ENCODE assay signal across 10 mouse cellular contexts in the genomic region with DNA sequence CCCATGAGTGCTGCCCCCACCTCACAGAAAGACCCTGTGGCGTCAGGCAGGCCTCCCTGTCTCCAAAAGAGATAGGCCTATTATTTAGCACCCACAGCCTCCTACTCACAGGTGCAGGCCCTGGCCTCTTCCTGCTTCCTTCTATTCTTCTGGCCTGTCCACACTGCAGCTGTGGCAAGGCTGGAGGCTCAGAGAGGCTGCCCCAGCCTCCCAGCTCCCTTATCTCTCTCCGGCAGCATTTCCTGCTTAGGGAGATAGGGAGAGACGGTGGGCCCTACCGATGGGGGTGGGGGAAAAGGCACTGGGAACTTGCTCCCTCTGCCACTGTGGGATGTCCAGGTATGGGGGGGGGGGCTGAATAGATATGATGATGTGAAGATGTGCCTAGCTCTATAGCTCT. TPM values are rescaled to one million over a fixed set of nuclear protein-coding genes. Genes with fewer than 3 reads are reported as not detected.
DNase-seq lines count a peak whose midpoint lies in the region; ATAC-seq and TF ChIP-seq lines count a peak whose summit lies in the region.
"Had no signal": no experiment of that assay in that cellular context is flagged by ENCODE, and none has a peak within 500 bp of the region (broad histone marks: within the 10 kb centered on the region; RNA-seq: fewer than 3 reads in every experiment).

No protein-coding gene starts in this region.

- no peak for ATAC-seq in forebrain, postnatal 0 days
- peak; percentile 58; the same call in 1 of the 2 replicates for ATAC-seq in midbrain, embryonic 11.5 days (ENCODE audit: low FRiP score)
- ATAC-seq in midbrain, embryonic 14.5 days (ENCODE audit: low FRiP score, low TSS enrichment) = no peak
- ATAC-seq in liver, embryonic 13.5 days (ENCODE audit: low read depth) = peak; percentile 97
- ATAC-seq in stomach, embryonic 15.5 days (ENCODE audit: insufficient read depth, low FRiP score, low read depth) = peak; percentile 83
- ATAC-seq in forebrain, embryonic 13.5 days = no peak
- ATAC-seq in monocyte, adult 5-6 weeks (replicated peaks; ENCODE audit: insufficient number of reproducible peaks, low FRiP score, low TSS enrichment, poor library complexity, severe bottlenecking) = no peak
- ATAC-seq: forebrain, embryonic 15.5 days had no signal

- H3K9ac ChIP-seq in forebrain, postnatal 0 days = no peak overlapping the region
- H3K9ac ChIP-seq in midbrain, embryonic 11.5 days (ENCODE audit: low read length) = no peak overlapping the region
- H3K9ac ChIP-seq in midbrain, embryonic 14.5 days (replicated peaks; ENCODE audit: low read length) = no peak overlapping the region
- H3K9ac ChIP-seq in liver, embryonic 13.5 days = peak overlapping the region; percentile 80
- no peak overlapping the region for H3K9ac ChIP-seq in stomach, embryonic 15.5 days
- H3K9ac ChIP-seq in forebrain, embryonic 13.5 days = no peak overlapping the region
- H3K9ac ChIP-seq: forebrain, embryonic 15.5 days had no signal

- no peaks in the 10 kb centered on the region for H3K9me3 ChIP-seq in forebrain, embryonic 10.5 days
- H3K9me3 ChIP-seq in forebrain, postnatal 0 days (ENCODE audit: low read length) = no peaks in the 10 kb centered on the region
- no peaks in the 10 kb centered on the region for H3K9me3 ChIP-seq in midbrain, embryonic 11.5 days (ENCODE audit: control insufficient read depth, low read length)
- no peaks in the 10 kb centered on the region for H3K9me3 ChIP-seq in midbrain, embryonic 14.5 days (ENCODE audit: control insufficient read depth, low read length)
- H3K9me3 ChIP-seq in liver, embryonic 13.5 days (replicated peaks) = no peaks in the 10 kb centered on the region
- H3K9me3 ChIP-seq in stomach, embryonic 15.5 days = no peaks in the 10 kb centered on the region
- H3K9me3 ChIP-seq in forebrain, embryonic 13.5 days (replicated peaks) = no peaks in the 10 kb centered on the region
- H3K9me3 ChIP-seq: forebrain, embryonic 15.5 days had no signal

- TF ChIP-seq CTCF in forebrain, postnatal 0 days (IDR thresholded peaks at IDR 0.05; ENCODE audit: low read depth) = no peak

- H3K27ac ChIP-seq in forebrain, embryonic 10.5 days = peak overlapping the region; percentile 67
- H3K27ac ChIP-seq in forebrain, postnatal 0 days (ENCODE audit: low read depth, low read length) = no peak overlapping the region
- H3K27ac ChIP-seq in midbrain, embryonic 11.5 days (ENCODE audit: low read depth, low read length) = no peak overlapping the region
- no peak overlapping the region for H3K27ac ChIP-seq in midbrain, embryonic 14.5 days (replicated peaks; ENCODE audit: low read depth, low read length)
- peak overlapping the region; percentile 93 for H3K27ac ChIP-seq in liver, embryonic 13.5 days
- peak overlapping the region; percentile 16; the same call in 1 of the 2 replicates for H3K27ac ChIP-seq in stomach, embryonic 15.5 days
- no peak overlapping the region for H3K27ac ChIP-seq in forebrain, embryonic 13.5 days
- H3K27ac ChIP-seq: forebrain, embryonic 15.5 days had no signal

- WGBS in forebrain, embryonic 10.5 days = 79% methylated on average over 4 of the region's 4 CpGs
- 91% methylated on average over 4 of the region's 4 CpGs for WGBS in forebrain, postnatal 0 days
- WGBS in midbrain, embryonic 11.5 days = 77% methylated on average over 4 of the region's 4 CpGs
- 77% methylated on average over 4 of the region's 4 CpGs for WGBS in midbrain, embryonic 14.5 days
- 3% methylated on average over 4 of the region's 4 CpGs for whole genome bisulfite sequencing in liver, embryonic 13.5 days (ENCODE audit: insufficient replicate concordance)
- WGBS in stomach, embryonic 15.5 days = 42% methylated on average over 4 of the region's 4 CpGs
- 90% methylated on average over 4 of the region's 4 CpGs for WGBS in forebrain, embryonic 13.5 days

- no peak for DNase-seq in forebrain, embryonic 10.5 days (ENCODE audit: extremely low spot score, low spot score)
- DNase-seq in forebrain, postnatal 0 days = no peak
- DNase-seq in midbrain, embryonic 11.5 days (ENCODE audit: low spot score, missing footprints) = no peak
- no peak for DNase-seq in midbrain, embryonic 14.5 days
- peak; percentile 88 for DNase-seq in liver, embryonic 13.5 days
- DNase-seq: cerebellum, adult 8-10 months had no signal

- H3K27me3 ChIP-seq in forebrain, embryonic 10.5 days (ENCODE audit: poor library complexity, severe bottlenecking) = peaks cover 3% of the 10 kb centered on the region
- H3K27me3 ChIP-seq in forebrain, postnatal 0 days (ENCODE audit: insufficient read depth, low read length) = no peaks in the 10 kb centered on the region
- H3K27me3 ChIP-seq in midbrain, embryonic 11.5 days (ENCODE audit: control insufficient read depth, insufficient read depth, low read length) = no peaks in the 10 kb centered on the region
- H3K27me3 ChIP-seq in midbrain, embryonic 14.5 days (ENCODE audit: control insufficient read depth, insufficient read depth, low read length) = no peaks in the 10 kb centered on the region
- no peaks in the 10 kb centered on the region for H3K27me3 ChIP-seq in liver, embryonic 13.5 days
- H3K27me3 ChIP-seq in stomach, embryonic 15.5 days (replicated peaks) = no peaks in the 10 kb centered on the region
- peaks cover 15% of the 10 kb centered on the region for H3K27me3 ChIP-seq in forebrain, embryonic 13.5 days
- H3K27me3 ChIP-seq: forebrain, embryonic 15.5 days had no signal

- no peaks in the 10 kb centered on the region for H3K36me3 ChIP-seq in forebrain, embryonic 10.5 days (replicated peaks)
- H3K36me3 ChIP-seq in forebrain, postnatal 0 days (ENCODE audit: insufficient read depth) = no peaks in the 10 kb centered on the region
- no peaks in the 10 kb centered on the region for H3K36me3 ChIP-seq in midbrain, embryonic 11.5 days (ENCODE audit: control insufficient read depth, insufficient read depth, low read length)
- no peaks in the 10 kb centered on the region for H3K36me3 ChIP-seq in midbrain, embryonic 14.5 days (ENCODE audit: control insufficient read depth, insufficient read depth, low read length)
- H3K36me3 ChIP-seq in liver, embryonic 13.5 days = no peaks in the 10 kb centered on the region
- no peaks in the 10 kb centered on the region for H3K36me3 ChIP-seq in stomach, embryonic 15.5 days
- H3K36me3 ChIP-seq in forebrain, embryonic 13.5 days (ENCODE audit: poor library complexity, severe bottlenecking) = no peaks in the 10 kb centered on the region
- H3K36me3 ChIP-seq: forebrain, embryonic 15.5 days had no signal

- H3K4me2 ChIP-seq in forebrain, postnatal 0 days (ENCODE audit: low read depth) = no peak overlapping the region
- H3K4me2 ChIP-seq in midbrain, embryonic 11.5 days = no peak overlapping the region
- no peak overlapping the region for H3K4me2 ChIP-seq in midbrain, embryonic 14.5 days (ENCODE audit: low read length)
- H3K4me2 ChIP-seq in liver, embryonic 13.5 days = peak overlapping the region; percentile 78
- H3K4me2 ChIP-seq in stomach, embryonic 15.5 days = no peak overlapping the region
- no peak overlapping the region for H3K4me2 ChIP-seq in forebrain, embryonic 13.5 days
- H3K4me2 ChIP-seq: forebrain, embryonic 15.5 days had no signal

- H3K4me3 ChIP-seq in forebrain, embryonic 10.5 days = no peak overlapping the region
- no peak overlapping the region for H3K4me3 ChIP-seq in forebrain, postnatal 0 days (ENCODE audit: low read depth, low read length)
- H3K4me3 ChIP-seq in midbrain, embryonic 11.5 days (ENCODE audit: low read depth, low read length) = no peak overlapping the region
- H3K4me3 ChIP-seq in midbrain, embryonic 14.5 days (replicated peaks; ENCODE audit: low read depth, low read length) = no peak overlapping the region
- peak overlapping the region; percentile 57 for H3K4me3 ChIP-seq in liver, embryonic 13.5 days (replicated peaks)
- no peak overlapping the region for H3K4me3 ChIP-seq in stomach, embryonic 15.5 days (replicated peaks)
- H3K4me3 ChIP-seq in forebrain, embryonic 13.5 days = no peak overlapping the region
- H3K4me3 ChIP-seq: forebrain, embryonic 15.5 days had no signal

- H3K4me1 ChIP-seq in forebrain, embryonic 10.5 days = peaks cover 37% of the 10 kb centered on the region
- no peaks in the 10 kb centered on the region for H3K4me1 ChIP-seq in forebrain, postnatal 0 days (ENCODE audit: insufficient read depth)
- no peaks in the 10 kb centered on the region for H3K4me1 ChIP-seq in midbrain, embryonic 11.5 days (ENCODE audit: control insufficient read depth, insufficient read depth, low read length)
- H3K4me1 ChIP-seq in midbrain, embryonic 14.5 days (ENCODE audit: control insufficient read depth, insufficient read depth, low read length) = no peaks in the 10 kb centered on the region
- peaks cover 87% of the 10 kb centered on the region for H3K4me1 ChIP-seq in liver, embryonic 13.5 days (replicated peaks)
- 0 out of 2 replicates have a peak, but pooled peaks cover 3% of the 10 kb centered on the region for H3K4me1 ChIP-seq in stomach, embryonic 15.5 days
- peaks cover 20% of the 10 kb centered on the region for H3K4me1 ChIP-seq in forebrain, embryonic 13.5 days

RNA-seq across cellular contexts. Expression of gene Tspan18, which starts 19.4 kb away (rescaled TPM):
- polyA plus RNA-seq in forebrain, embryonic 10.5 days (2016; fragmentation: Nextera tagmentation; extraction: Ambion mirVana) = 30.1 and 31.4 TPM in 2 replicates
- total RNA-seq in forebrain, postnatal 0 days (2014; rRNA removed) = 14.8 and 23.1 TPM in 2 replicates
- polyA plus RNA-seq in forebrain, postnatal 0 days (2015; fragmentation: Nextera tagmentation; extraction: Ambion mirVana) = 14.4 and 18.1 TPM in 2 replicates
- polyA plus RNA-seq in midbrain, embryonic 11.5 days (2014; fragmentation: Nextera tagmentation; extraction: Ambion mirVana) = 47.9 and 48.7 TPM in 2 replicates
- 21.2 and 27.8 TPM in 2 replicates for polyA plus RNA-seq in midbrain, embryonic 14.5 days (2014; fragmentation: Nextera tagmentation; extraction: Ambion mirVana)
- 3.7 and 3.9 TPM in 2 replicates for polyA plus RNA-seq in liver, embryonic 13.5 days (2015; fragmentation: Nextera tagmentation; extraction: Ambion mirVana)
- polyA plus RNA-seq in stomach, embryonic 15.5 days (2015; fragmentation: Nextera tagmentation; extraction: Ambion mirVana) = 20.0 and 20.8 TPM in 2 replicates
- 22.2 and 26.5 TPM in 2 replicates for polyA plus RNA-seq in forebrain, embryonic 13.5 days (2015; fragmentation: Nextera tagmentation; extraction: Ambion mirVana)
- not detected in 3 replicates for total RNA-seq in monocyte, adult 5-6 weeks (2017)

Comparison
In these comparisons a context has a peak if more than half of its experiments do, and no peak if none do; other contexts are left out.
1. H3K27ac ChIP-seq: peak in forebrain, embryonic 10.5 days (single experiment), liver, embryonic 13.5 days (single experiment) and stomach, embryonic 15.5 days (single experiment); none in forebrain, postnatal 0 days (single experiment), midbrain, embryonic 11.5 days (single experiment), midbrain, embryonic 14.5 days (single experiment) and forebrain, embryonic 13.5 days (single experiment).
2. ATAC-seq: peak in midbrain, embryonic 11.5 days (single experiment), liver, embryonic 13.5 days (single experiment) and stomach, embryonic 15.5 days (single experiment); none in forebrain, postnatal 0 days (single experiment), midbrain, embryonic 14.5 days (single experiment), forebrain, embryonic 13.5 days (single experiment) and monocyte, adult 5-6 weeks (single experiment).